Mouse (Mus musculus) E14TG2a.4 (cell line): ENCODE results near the gene Slc11a1.

Experiments used
- CTCF ChIP-seq: conservative IDR thresholded peaks from 2 replicates; pipeline ENCODE4 v1.5.1; 2014; ENCODE audit warnings: low read length
- NANOG ChIP-seq: IDR thresholded peaks from 2 replicates; pipeline ENCODE4 v1.6.1; 2014; ENCODE audit warnings: borderline replicate concordance, low read length, mixed read lengths
- POU5F1 ChIP-seq: IDR thresholded peaks from 2 replicates; pipeline ENCODE4 v1.6.1; 2014; ENCODE audit warnings: low read length, borderline replicate concordance

DNA sequence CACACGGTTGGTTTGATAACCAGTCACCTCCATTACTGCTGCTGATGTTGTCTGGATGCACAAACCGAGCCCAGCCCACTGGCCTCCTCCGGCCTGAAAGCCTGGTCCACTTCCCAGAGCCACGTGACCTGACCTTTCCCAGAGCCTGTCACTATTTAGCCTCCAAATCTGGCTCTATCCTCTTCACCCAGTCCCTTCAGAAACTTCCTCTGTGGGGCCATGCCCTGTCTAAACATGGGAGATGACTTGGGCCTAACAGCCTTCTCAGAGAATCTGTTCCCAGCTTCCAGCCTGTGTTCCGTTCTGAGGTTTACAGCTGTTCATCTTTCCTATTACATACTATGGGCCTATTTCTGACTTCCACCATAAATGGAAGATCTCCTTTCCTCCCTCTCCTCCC, 11.6 kb upstream of the Slc11a1 start:
- TF ChIP-seq CTCF, result no peak
- no peak for TF ChIP-seq POU5F1
- no peak for TF ChIP-seq NANOG
